Mouse (Mus musculus) hindbrain, embryonic 16.5 days (tissue): ENCODE results near the gene Pknox2. TPM values are rescaled to one million over a fixed set of nuclear protein-coding genes. Genes with fewer than 3 reads are reported as not detected.

ENCODE experiments used
- ATAC-seq: fragments of 200-750 bp; cut with Nextera tagmentation; 2 replicates; pipeline ENCODE4 v1.8.0; 2017; ENCODE audit warnings: moderate TSS enrichment, moderate library complexity
- H3K27ac ChIP-seq: fragments of 300-500 bp; sonication (generic); 2 replicates; pipeline ENCODE4 v1.5.1; 2014; ENCODE audit warnings: low read depth, mild to moderate bottlenecking, control low read depth, low read length, moderate library complexity
- H3K27me3 ChIP-seq: fragments of 300-500 bp; sonication (generic); replicated peaks from 2 replicates; pipeline ENCODE4 v1.6.1; 2014; ENCODE audit warnings: low read length; ENCODE audit not compliant: control insufficient read depth, insufficient read depth
- H3K36me3 ChIP-seq: fragments of 300-500 bp; sonication (generic); 2 replicates; pipeline ENCODE4 v1.6.1; 2014; ENCODE audit warnings: mild to moderate bottlenecking, low read length, moderate library complexity, mixed read lengths; ENCODE audit not compliant: control insufficient read depth, insufficient read depth
- H3K4me1 ChIP-seq: fragments of 300-500 bp; sonication (generic); 2 replicates; pipeline ENCODE4 v1.6.1; 2014; ENCODE audit warnings: low read depth, low read length; ENCODE audit not compliant: control insufficient read depth, insufficient read depth
- H3K4me2 ChIP-seq: fragments of 300-500 bp; sonication (generic); 2 replicates; pipeline ENCODE4 v1.6.1; 2014; ENCODE audit warnings: mild to moderate bottlenecking, low read length, control low read depth, moderate library complexity
- H3K4me3 ChIP-seq: fragments of 300-500 bp; sonication (generic); 2 replicates; pipeline ENCODE4 v1.5.1; 2014; ENCODE audit warnings: mild to moderate bottlenecking, low read length, control low read depth, moderate library complexity
- H3K9ac ChIP-seq: fragments of 300-500 bp; sonication (generic); 2 replicates; pipeline ENCODE4 v1.6.1; 2014; ENCODE audit warnings: low read depth, mild to moderate bottlenecking, control low read depth, low read length, moderate library complexity
- H3K9me3 ChIP-seq: fragments of 300-500 bp; sonication (generic); 2 replicates; pipeline ENCODE4 v1.6.1; 2014; ENCODE audit warnings: mild to moderate bottlenecking, low read length, moderate library complexity; ENCODE audit not compliant: control insufficient read depth
- WGBS: fragments of 180-500 bp; shearing (Covaris S2); extraction: QIAGEN DNeasy Blood & Tissue Kit; methylation state at CpG from one replicate; pipeline ENCODE4 v1.1.7; 2014; 5-methylcytosine and 5-hydroxymethylcytosine counted together
- polyA plus RNA-seq: library from polyadenylated mRNA; unstranded; fragments of >200 nt; fragmentation: Nextera tagmentation; extraction: Ambion mirVana; gene quantifications from 2 replicates; pipeline ENCODE4 v1.2.1, GENCODE M21; 2015

The Pknox2 gene
- polyA plus RNA-seq, 1 experiment from 2014 or later, result 32.2 TPM

DNA sequence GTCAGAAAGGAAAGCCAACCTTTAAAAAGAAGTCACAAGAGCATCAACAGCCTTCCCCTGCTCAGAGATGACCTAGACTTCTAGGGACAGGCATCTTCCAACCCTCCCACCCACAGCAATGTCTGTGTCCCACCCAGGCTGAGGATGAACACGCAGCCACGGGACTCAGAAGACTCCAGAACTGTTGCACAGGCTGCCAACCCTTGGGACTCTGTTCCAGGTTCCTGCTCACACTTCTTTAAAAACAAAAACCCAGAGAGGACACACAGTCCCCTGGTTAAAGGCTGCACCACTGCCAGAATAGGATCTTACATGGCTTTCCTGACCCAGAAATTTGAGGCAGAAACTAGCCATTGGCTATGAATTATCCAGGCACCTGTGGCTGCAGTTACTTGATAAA, 21.0 kb downstream of the Pknox2 start:
- Histone ChIP-seq H3K9me3 (peaks cover under 1% of the 10 kb centered on the region; the same call in 1 of the 2 replicates), H3K27ac (no peak overlapping the region), H3K4me3 (no peak overlapping the region), H3K27me3 (no peaks in the 10 kb centered on the region), H3K36me3 (no peaks in the 10 kb centered on the region), H3K4me1 (peaks cover 21% of the 10 kb centered on the region), H3K4me2 (no peak overlapping the region), H3K9ac (no peak overlapping the region)
- ATAC-seq, result no peak
- 80% methylated on average over 2 of the region's 2 CpGs for WGBS

DNA sequence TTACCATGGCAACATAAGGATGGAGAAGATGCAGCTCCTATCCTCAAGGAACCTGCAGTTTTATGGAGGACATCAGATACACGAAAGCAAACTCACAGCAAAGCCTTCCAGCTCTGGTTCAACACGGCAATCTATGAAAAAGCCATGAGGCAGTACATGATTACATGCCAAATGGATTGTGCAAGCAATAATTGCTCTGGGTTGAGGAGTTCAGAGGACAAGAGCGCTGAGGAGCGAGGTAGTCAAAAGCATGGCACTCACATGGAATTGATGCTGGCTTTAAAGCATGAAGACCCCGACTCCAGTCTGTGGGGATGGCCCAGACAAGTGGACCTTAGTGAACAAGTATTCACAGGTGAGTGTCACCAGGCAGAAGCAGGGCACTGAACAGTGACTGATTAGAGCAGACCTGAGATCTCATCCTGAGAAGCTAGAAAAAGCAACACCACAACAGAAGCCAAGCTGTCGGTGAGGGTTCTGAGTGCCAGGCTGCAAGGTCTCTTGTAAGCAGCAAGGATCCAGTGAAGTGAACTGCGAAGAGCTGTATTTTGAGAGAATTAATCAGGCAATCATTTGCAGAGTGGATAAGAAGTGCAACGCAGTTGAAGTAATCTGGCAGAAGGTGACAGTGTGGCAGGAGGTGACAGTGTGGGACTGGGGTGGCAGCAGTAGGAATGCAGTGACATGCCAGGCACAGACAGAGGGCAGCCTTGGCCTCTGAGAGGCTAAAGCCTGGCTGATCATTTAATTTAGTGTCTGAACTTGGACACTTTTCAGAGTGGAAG, 22.3 kb downstream of the Pknox2 start:
- WGBS, result 73% methylated on average over 8 of the region's 8 CpGs
- no peak overlapping the region for H3K27ac ChIP-seq
- H3K9ac ChIP-seq, result no peak overlapping the region
- no peak overlapping the region for H3K4me3 ChIP-seq
- no peaks in the 10 kb centered on the region for H3K9me3 ChIP-seq
- no peaks in the 10 kb centered on the region for H3K27me3 ChIP-seq
- H3K4me1 ChIP-seq, result peaks cover 26% of the 10 kb centered on the region
- H3K4me2 ChIP-seq, result no peak overlapping the region
- ATAC-seq, result peak; percentile 54
- H3K36me3 ChIP-seq, result no peaks in the 10 kb centered on the region

DNA sequence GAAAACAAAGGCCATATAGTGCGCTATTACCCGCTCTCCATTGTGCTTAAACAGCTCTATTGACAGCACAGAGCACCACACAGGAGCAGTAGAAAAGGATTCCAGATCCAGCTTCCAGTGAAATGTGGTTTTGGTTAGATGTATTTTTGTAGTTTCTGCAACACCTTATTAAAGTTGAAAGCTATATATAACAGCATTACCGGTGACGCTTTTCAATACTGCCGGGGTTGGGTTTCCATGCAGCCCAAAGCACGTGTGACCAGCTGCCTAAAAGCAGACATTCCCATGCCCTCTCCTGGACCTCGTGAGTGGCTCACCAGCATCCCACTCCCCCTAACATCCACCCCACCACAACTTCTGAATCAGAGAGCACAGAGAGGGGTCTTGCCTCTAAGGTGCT, 23.8 kb downstream of the Pknox2 start:
- 64% methylated on average over 7 of the region's 7 CpGs for WGBS
- no peak overlapping the region for H3K9ac ChIP-seq
- ATAC-seq, result no peak
- no peak overlapping the region for H3K4me2 ChIP-seq
- no peak overlapping the region for H3K4me3 ChIP-seq
- peaks cover 26% of the 10 kb centered on the region for H3K4me1 ChIP-seq
- no peaks in the 10 kb centered on the region for H3K9me3 ChIP-seq
- no peak overlapping the region for H3K27ac ChIP-seq
- no peaks in the 10 kb centered on the region for H3K27me3 ChIP-seq
- no peaks in the 10 kb centered on the region for H3K36me3 ChIP-seq

DNA sequence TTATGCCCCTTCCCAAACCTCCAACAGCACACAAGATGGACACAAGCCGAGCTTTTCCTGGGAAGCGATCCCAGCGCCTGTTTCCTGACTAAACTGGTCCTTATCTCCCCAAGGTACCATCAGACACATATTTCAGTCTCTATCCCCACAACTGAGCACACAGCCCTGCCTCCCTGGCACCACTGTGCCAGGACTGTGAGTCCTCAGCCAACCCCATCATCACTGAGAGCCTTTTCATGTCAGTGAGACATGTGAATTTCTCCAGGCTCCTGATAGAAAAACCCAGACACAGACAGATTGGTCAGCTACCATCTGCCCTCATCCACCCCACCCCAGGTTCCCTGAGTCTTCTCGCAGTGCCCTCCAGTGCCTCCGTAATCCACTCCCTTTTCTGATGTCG, 24.2 kb downstream of the Pknox2 start:
- H3K36me3 ChIP-seq, result no peaks in the 10 kb centered on the region

DNA sequence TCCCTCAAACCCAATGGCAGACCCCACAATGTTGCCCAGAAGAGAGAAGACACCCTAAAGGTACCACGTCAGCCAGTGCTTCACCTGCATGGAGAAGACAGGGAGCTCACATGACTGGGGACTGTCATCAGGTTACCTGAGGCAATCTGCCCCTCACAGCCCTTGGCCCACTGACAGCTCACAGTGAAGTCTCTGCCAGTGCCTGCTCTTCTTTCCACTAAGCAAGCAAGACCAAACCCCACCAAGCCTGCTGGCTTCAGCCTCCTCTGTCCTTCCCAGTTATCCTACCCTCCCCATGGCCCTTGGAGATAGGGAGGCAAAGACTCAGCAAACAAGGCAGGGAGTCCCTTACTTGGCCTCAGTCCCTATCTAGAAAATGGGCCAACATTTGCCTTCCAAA, 24.8 kb downstream of the Pknox2 start:
- Histone ChIP-seq H3K27me3 (no peaks in the 10 kb centered on the region), H3K4me2 (no peak overlapping the region), H3K4me3 (no peak overlapping the region), H3K36me3 (no peaks in the 10 kb centered on the region), H3K4me1 (peaks cover 26% of the 10 kb centered on the region), H3K9ac (no peak overlapping the region), H3K27ac (peak overlapping the region; percentile 2; the same call in 1 of the 2 replicates), H3K9me3 (no peaks in the 10 kb centered on the region)
- ATAC-seq, result no peak
- 21% methylated on average over 1 of the region's 1 CpGs for WGBS

More for the DNA sequence above, 24.2 kb downstream of the Pknox2 start:
- no peak; the same call in 1 of the 2 replicates for ATAC-seq
- Histone ChIP-seq H3K27me3 (no peaks in the 10 kb centered on the region), H3K27ac (no peak overlapping the region), H3K4me2 (no peak overlapping the region), H3K9me3 (no peaks in the 10 kb centered on the region), H3K4me1 (peaks cover 26% of the 10 kb centered on the region), H3K9ac (no peak overlapping the region), H3K4me3 (no peak overlapping the region)
- 53% methylated on average over 6 of the region's 6 CpGs for WGBS

DNA sequence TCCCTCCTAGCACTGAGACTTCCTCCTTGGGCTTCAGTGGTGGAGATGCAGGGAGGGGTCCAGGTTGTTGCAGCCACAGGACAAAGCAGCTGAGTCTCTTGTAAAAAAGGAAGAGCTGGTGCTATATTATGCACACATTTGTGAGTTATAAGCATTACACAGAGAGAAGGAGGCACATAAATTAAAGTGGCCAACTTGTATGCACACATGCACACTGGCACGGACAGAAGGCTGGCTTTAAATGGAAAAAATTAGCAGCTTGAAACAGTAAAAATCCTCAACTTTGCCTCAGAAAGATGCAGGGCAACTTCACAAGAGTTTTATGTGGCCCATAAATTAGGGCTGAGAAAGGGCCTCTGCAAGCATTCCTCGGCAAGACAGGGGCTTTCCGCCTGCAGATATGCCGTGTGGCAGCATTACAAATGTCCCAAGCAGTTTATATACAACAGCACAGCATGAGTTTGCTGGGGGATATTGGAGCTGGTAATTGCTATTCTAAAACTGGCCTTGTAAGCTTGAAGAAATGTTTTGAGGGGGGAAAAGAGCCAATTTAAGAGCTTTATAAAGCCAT, 25.4 kb downstream of the Pknox2 start:
- H3K9me3 ChIP-seq, result no peaks in the 10 kb centered on the region
- 26% methylated on average over 4 of the region's 4 CpGs for WGBS
- peaks cover 26% of the 10 kb centered on the region for H3K4me1 ChIP-seq
- no peak for ATAC-seq
- no peak overlapping the region for H3K9ac ChIP-seq
- H3K4me3 ChIP-seq, result no peak overlapping the region
- H3K36me3 ChIP-seq, result no peaks in the 10 kb centered on the region
- H3K27me3 ChIP-seq, result no peaks in the 10 kb centered on the region
- H3K27ac ChIP-seq, result no peak overlapping the region; the same call in 1 of the 2 replicates
- H3K4me2 ChIP-seq, result no peak overlapping the region

DNA sequence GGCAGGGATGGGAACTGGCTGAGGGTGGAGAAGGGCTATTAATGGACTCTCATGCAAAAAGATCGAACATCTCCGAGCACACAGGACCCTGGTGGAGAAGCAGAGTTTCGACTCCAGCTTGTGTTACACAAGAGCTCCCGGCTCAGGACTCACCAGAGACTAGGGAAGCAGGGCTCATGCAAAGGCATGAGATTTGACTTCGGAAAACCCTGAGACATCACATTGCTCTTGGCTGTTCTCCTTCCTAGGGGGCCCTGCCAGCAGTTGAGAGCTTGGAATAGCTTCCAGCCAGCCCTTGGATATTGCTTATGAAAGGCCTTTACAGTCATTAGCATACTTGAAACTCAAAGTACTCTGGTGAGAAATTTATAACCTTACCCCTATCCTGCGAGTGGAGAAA, 26.4 kb downstream of the Pknox2 start:
- peaks cover 29% of the 10 kb centered on the region for H3K4me1 ChIP-seq
- ATAC-seq, result no peak
- H3K27ac ChIP-seq, result no peak overlapping the region

DNA sequence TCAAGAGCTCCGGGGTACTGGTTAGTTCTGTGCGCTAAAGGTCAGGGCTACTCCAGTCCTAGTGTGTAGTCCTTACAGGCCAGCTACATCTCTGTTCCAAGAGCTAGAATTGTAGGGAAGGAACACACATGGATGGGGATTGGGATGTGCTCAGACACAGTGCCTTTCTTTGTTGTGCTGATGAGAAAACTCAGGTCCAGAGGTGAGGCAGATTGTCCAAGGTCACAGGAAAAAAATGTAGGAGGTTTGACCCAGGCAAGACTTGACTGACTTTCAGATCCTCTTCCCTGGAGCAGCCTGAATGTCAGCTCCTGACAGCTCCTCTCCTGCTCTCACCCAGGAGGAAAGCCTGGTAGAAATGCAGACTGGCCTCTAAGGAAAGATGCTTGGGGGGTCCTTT, 29.7 kb downstream of the Pknox2 start:
- Histone ChIP-seq H3K4me2 (no peak overlapping the region), H3K27ac (no peak overlapping the region), H3K27me3 (no peaks in the 10 kb centered on the region), H3K4me1 (peaks cover 25% of the 10 kb centered on the region), H3K9me3 (no peaks in the 10 kb centered on the region), H3K9ac (no peak overlapping the region), H3K36me3 (no peaks in the 10 kb centered on the region), H3K4me3 (no peak overlapping the region)
- WGBS, result 95% methylated on average over 2 of the region's 2 CpGs
- no peak for ATAC-seq

More for the DNA sequence above, 26.4 kb downstream of the Pknox2 start:
- 64% methylated on average over 6 of the region's 6 CpGs for WGBS
- H3K9me3 ChIP-seq, result no peaks in the 10 kb centered on the region
- H3K9ac ChIP-seq, result no peak overlapping the region
- no peaks in the 10 kb centered on the region for H3K27me3 ChIP-seq
- H3K4me2 ChIP-seq, result no peak overlapping the region
- no peaks in the 10 kb centered on the region for H3K36me3 ChIP-seq
- H3K4me3 ChIP-seq, result no peak overlapping the region

DNA sequence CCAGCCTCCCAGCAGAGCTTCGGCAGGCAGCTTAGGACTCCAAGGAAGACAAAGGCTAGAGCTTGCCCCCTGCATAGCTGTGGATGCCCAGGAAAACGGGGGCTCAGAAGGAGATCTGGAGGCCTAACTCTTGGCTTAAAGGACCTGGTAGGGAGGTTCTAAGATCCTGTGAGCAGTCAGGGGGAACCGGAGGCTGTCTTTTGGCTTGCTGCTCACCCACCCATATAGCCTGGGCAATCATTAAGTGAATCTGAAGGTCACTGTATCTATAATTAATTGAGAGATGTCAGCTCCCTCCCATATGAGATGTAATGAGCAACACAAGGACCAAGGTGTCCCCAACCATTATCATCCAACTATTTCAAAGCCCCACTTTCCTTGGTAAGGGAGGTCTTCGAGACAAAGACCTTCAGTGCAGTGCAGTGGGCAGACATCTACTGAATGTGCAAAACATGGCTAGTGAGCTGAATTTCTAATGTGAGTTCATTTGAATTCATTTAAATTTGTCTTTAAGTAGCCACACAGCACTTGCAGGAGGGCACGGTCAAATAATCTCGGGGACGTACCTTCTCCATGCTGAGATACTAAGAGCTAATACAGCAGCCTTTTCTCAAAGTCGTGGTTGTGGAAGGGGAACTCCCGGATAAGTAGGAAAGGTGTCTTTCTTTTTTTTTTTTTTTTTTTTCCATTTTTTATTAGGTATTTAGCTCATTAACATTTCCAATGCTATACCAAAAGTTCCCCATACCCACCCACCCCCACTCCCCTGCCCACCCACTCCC, 30.4 kb downstream of the Pknox2 start:
- H3K36me3 ChIP-seq, result no peaks in the 10 kb centered on the region
- ATAC-seq, result no peak
- H3K27me3 ChIP-seq, result no peaks in the 10 kb centered on the region
- H3K4me1 ChIP-seq, result peaks cover 18% of the 10 kb centered on the region
- H3K4me3 ChIP-seq, result no peak overlapping the region
- H3K27ac ChIP-seq, result no peak overlapping the region
- no peak overlapping the region for H3K9ac ChIP-seq
- no peaks in the 10 kb centered on the region for H3K9me3 ChIP-seq
- H3K4me2 ChIP-seq, result no peak overlapping the region
- WGBS, result 57% methylated on average over 9 of the region's 9 CpGs
